Mouse (Mus musculus) myocyte (in vitro differentiated cells): Measurements from ENCODE around the gene Rbm5.

Experiments used
- CEBPB ChIP-seq: IDR thresholded peaks from 2 replicates; pipeline ENCODE4 v1.6.1; 2011; ENCODE audit warnings: mild to moderate bottlenecking, moderate library complexity; ENCODE audit not compliant: poor library complexity, insufficient read depth, severe bottlenecking
- MYOD1 ChIP-seq, 3 experiments: IDR thresholded peaks; one replicate each; pipeline ENCODE4 v1.6.1; 2011; ENCODE audit warnings: control low read depth in 2 of 3, low read depth in 2 of 3, mild to moderate bottlenecking in 2 of 3, moderate library complexity in 1 of 3; ENCODE audit not compliant: insufficient read length in 2 of 3, control insufficient read depth in 1 of 3
- POLR2A ChIP-seq: IDR thresholded peaks from one replicate; pipeline ENCODE4 v1.6.1; 2011; ENCODE audit warnings: low read depth, mild to moderate bottlenecking, control low read depth, moderate library complexity; ENCODE audit not compliant: insufficient read length
- POLR2AphosphoS2 ChIP-seq: IDR thresholded peaks from one replicate; pipeline ENCODE4 v1.6.1; 2011; ENCODE audit warnings: low read depth, control low read depth; ENCODE audit not compliant: insufficient read length
- REST ChIP-seq: IDR thresholded peaks from one replicate; pipeline ENCODE4 v1.6.1; 2011; ENCODE audit warnings: mild to moderate bottlenecking, control low read depth, moderate library complexity; ENCODE audit not compliant: insufficient read depth, insufficient read length
- USF1 ChIP-seq: IDR thresholded peaks from one replicate; pipeline ENCODE4 v1.6.1; 2011; ENCODE audit warnings: low read depth, mild to moderate bottlenecking, control low read depth, moderate library complexity

DNA sequence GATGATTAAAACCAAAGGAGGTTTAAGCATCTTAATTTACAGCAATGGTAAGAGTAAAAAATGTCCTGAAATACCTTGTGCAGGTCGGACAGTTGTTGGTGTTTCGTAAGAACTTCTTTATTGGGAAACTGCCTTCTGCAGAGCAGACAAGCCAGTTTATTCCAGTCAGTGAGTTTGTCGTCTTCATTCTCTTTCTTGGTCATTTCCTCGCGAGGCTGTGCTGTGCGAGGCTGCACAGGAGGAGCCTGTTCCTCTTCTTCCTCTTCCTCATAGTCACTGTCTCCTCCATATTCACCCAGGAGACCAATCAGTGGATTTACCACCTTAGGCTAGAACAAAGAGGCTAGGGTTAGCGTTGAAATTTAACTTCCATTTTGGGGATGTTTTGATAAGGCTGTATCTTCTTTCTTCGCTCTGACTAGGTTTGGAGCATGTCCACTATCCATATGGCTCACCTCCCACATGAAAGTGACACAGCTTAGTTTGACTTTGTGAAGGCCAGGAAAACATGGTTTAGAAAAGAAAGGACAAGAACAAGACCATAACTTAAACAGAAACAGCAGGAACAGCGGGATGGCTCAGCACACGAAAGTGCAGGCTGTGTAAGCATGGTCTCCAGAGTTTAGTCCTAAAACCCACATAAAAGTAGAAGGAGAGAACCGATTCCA lies 11.9 kb upstream of the Rbm5 start:
- TF ChIP-seq MYOD1 (IDR thresholded peaks at IDR 0.05; ENCODE audit: control insufficient read depth in 1 of 3, insufficient read length in 2 of 3, low read depth in 2 of 3) (no peak), POLR2AphosphoS2 (no peak), POLR2A (no peak), USF1 (no peak), CEBPB (no peak), REST (no peak)
